Mouse (Mus musculus) Muller cell, postnatal 12 days (primary cell): ENCODE measurements around the gene Krt77.

Experiments
- DNase-seq: peaks from one replicate; pipeline ENCODE4 v3.0.0-alpha.2; 2015; ENCODE audit errors: inconsistent ontology term

The Krt77 gene

GRCm38 (mm10) chr15:101869431-101869830, at the start of gene Krt77:
Krt77 (minus strand) TSS chr15:101869705.
- no peak for DNase-seq

GRCm38 (mm10) chr15:101916072-101916471, 46.6 kb upstream of the Krt77 start:
- DNase-seq: peak; percentile 57

GRCm38 (mm10) chr15:101904849-101905248, 35.3 kb upstream of the Krt77 start:
- no peak for DNase-seq

- peak; percentile 75 for DNase-seq
These were observed 33.0 kb upstream of the Krt77 start for GRCm38 (mm10) chr15:101902171-101903149.

- no peak for DNase-seq
These were observed 25.7 kb upstream of the Krt77 start for GRCm38 (mm10) chr15:101895216-101895615.

GRCm38 (mm10) chr15:101892820-101893219, 23.3 kb upstream of the Krt77 start, which contains the start of gene Krt76:
Krt76 (minus strand) TSS chr15:101892920.
- DNase-seq: no peak

- peak; percentile 16 for DNase-seq
These were observed 10.3 kb upstream of the Krt77 start for GRCm38 (mm10) chr15:101879776-101880175.

GRCm38 (mm10) chr15:101878041-101878440, 8.5 kb upstream of the Krt77 start:
- no peak for DNase-seq

GRCm38 (mm10) chr15:101874383-101874782, 4.9 kb upstream of the Krt77 start:
- no peak for DNase-seq

GRCm38 (mm10) chr15:101873231-101873630, 3.7 kb upstream of the Krt77 start:
- no peak for DNase-seq

GRCm38 (mm10) chr15:101866754-101867153, 2.8 kb downstream of the Krt77 start:
- DNase-seq: no peak

- DNase-seq: no peak
These were observed 8.9 kb downstream of the Krt77 start for GRCm38 (mm10) chr15:101860421-101861130.

GRCm38 (mm10) chr15:101859735-101860170, 9.8 kb downstream of the Krt77 start:
- DNase-seq: peak; percentile 62

- DNase-seq: no peak
These were observed 10.7 kb downstream of the Krt77 start for GRCm38 (mm10) chr15:101858673-101859425.

- DNase-seq: no peak
These were observed 12.8 kb downstream of the Krt77 start for GRCm38 (mm10) chr15:101856696-101857095.

- DNase-seq: no peak
These were observed 13.8 kb downstream of the Krt77 start for GRCm38 (mm10) chr15:101855732-101856131.

GRCm38 (mm10) chr15:101854294-101854693, 15.2 kb downstream of the Krt77 start:
- no peak for DNase-seq

- DNase-seq: peak; percentile 78
These were observed 16.9 kb downstream of the Krt77 start for GRCm38 (mm10) chr15:101852571-101852970.

GRCm38 (mm10) chr15:101850694-101851093, 18.8 kb downstream of the Krt77 start, which contains the start of gene Krt1:
Krt1 (minus strand) TSS chr15:101850794.
- DNase-seq: no peak

GRCm38 (mm10) chr15:101845971-101846403, 23.5 kb downstream of the Krt77 start:
- DNase-seq: peak; percentile 62

GRCm38 (mm10) chr15:101843192-101843591, 26.3 kb downstream of the Krt77 start:
- DNase-seq: no peak
